Mouse (Mus musculus) heart, postnatal 0 days (tissue): ENCODE data around the gene Nmi.

Source experiments
- CTCF ChIP-seq: IDR thresholded peaks from 2 replicates; pipeline ENCODE4 v1.5.1; 2016; ENCODE audit warnings: antibody characterized with exemption, control low read depth, low read depth
- EP300 ChIP-seq: IDR thresholded peaks from 2 replicates; pipeline ENCODE4 v1.6.1; 2016; ENCODE audit warnings: antibody characterized with exemption, low read depth

GRCm38 (mm10) chr2:51972641-51973409, 469 bp downstream of the Nmi start:
- TF ChIP-seq CTCF (no peak), EP300 (no peak)
